Mouse (Mus musculus): ENCODE results near the gene Csad.
"Not testable (repeated sequence)": the region's sequence is repeated elsewhere in the genome, so short reads cannot be mapped to it uniquely, and the experiment has no call there.

DNA sequence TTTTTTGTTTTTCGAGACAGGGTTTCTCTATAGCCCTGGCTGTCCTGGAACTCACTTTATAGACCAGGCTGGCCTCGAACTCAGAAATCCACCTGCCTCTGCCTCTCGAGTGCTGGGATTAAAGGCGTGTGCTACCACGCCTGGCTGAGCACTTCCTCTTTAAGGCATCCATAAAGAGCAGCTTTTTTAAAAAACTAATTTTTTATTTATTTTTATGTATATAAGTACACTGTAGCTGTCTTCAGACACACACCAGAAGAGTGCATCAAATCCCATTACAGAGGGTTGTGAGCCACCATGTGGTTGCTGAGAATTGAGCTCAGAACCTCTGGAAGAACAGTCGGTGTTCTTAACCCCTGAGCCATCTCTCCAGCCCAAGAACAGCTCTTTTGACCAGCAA lies 21.1 kb upstream of the Csad start:
- not testable (repeated sequence) for TF ChIP-seq GATA1, TAL1 (IDR thresholded peaks at IDR 0.05; ENCODE audit: low read length)
